Mouse (Mus musculus): ENCODE data around the gene Mob2. TPM values are rescaled to one million over a fixed set of nuclear protein-coding genes. Genes with fewer than 3 reads are reported as not detected.
A peak's percentile ranks its signal among the peaks of the same experiment; 100 is the strongest.

The Mob2 gene
- polyA plus RNA-seq, 1 experiment from 2014 or later, result 50.2 TPM

DNA sequence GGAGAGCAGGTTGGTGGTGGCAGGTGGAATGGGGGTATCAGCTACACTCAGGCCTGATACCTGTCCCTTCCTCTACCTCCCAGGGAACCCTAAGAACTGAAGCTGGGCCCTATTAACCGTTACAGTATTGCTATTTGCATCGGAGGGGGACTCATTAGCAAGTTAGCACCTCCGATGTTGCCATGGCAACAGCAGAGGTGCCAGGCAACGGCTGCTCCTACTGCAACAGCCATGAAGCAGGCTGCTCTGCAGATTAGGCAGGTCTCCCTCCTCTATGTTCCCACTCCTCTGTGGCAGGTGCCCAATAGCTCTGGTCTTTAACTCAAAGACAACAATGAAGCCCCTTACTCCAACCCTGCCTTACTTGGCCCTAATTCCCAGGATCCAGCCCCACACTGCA, 31.0 kb upstream of the Mob2 start:
- ATAC-seq (ENCODE audit: low FRiP score) (no peak), DNase-seq (ENCODE audit: low spot score) (peak; percentile 77)
- H3K4me1 ChIP-seq (replicated peaks; ENCODE audit: control insufficient read depth, insufficient read depth, low read length), result peaks cover 70% of the 10 kb centered on the region

GRCm38 (mm10) chr7:142089648-142090447, 29.0 kb upstream of the Mob2 start:
- no peaks in the 10 kb centered on the region for H3K9me3 ChIP-seq (ENCODE audit: control insufficient read depth, low read length)
- WGBS, result 42% methylated on average over 17 of the region's 17 CpGs
- no peaks in the 10 kb centered on the region for H3K27me3 ChIP-seq (ENCODE audit: control insufficient read depth, insufficient read depth, low read length)
- ATAC-seq (ENCODE audit: low FRiP score), result no peak
- peaks cover 67% of the 10 kb centered on the region for H3K4me1 ChIP-seq (replicated peaks; ENCODE audit: control insufficient read depth, insufficient read depth, low read length)
- H3K4me3 ChIP-seq (replicated peaks; ENCODE audit: low read length), result 0 out of 2 replicates have a peak overlapping the region, but pooled peaks have one; percentile 2
- DNase-seq (ENCODE audit: low spot score), result no peak
- H3K36me3 ChIP-seq (replicated peaks; ENCODE audit: control insufficient read depth, insufficient read depth), result peaks cover 44% of the 10 kb centered on the region
- peak overlapping the region; percentile 84 for H3K27ac ChIP-seq
- H3K4me2 ChIP-seq (replicated peaks), result peak overlapping the region; percentile 72
- H3K9ac ChIP-seq, result peak overlapping the region; percentile 99

More for the DNA sequence above, 31.0 kb upstream of the Mob2 start:
- Histone ChIP-seq H3K27me3 (ENCODE audit: control insufficient read depth, insufficient read depth, low read length) (peaks cover 5% of the 10 kb centered on the region; the same call in 1 of the 2 replicates), H3K4me2 (replicated peaks) (peak overlapping the region; percentile 72), H3K27ac (peak overlapping the region; percentile 97), H3K9ac (peak overlapping the region; percentile 99), H3K9me3 (ENCODE audit: control insufficient read depth, low read length) (no peaks in the 10 kb centered on the region), H3K4me3 (replicated peaks; ENCODE audit: low read length) (peak overlapping the region; percentile 92), H3K36me3 (replicated peaks; ENCODE audit: control insufficient read depth, insufficient read depth) (peaks cover 24% of the 10 kb centered on the region)
- WGBS, result 0% methylated on average over 4 of the region's 4 CpGs

DNA sequence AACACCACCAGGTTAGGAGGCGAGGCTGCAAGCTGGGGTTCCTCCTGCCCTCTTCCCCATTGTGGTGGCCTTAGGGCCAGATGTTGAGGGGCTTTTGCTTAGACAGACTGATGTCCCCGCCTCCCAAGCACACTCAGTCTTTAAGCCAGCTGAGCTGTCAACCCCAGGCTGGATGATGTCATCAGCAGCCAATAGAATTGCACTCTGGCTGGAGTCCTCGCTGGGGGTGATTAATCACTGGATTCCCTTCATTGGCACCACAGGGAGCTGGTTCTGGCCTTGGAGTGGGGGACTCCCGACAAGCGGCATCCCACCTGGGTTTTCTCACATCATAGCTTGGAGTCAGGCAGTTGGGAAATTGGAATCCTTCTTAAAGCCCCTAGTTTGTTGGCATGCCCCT, 28.0 kb upstream of the Mob2 start:
- H3K4me1 ChIP-seq (replicated peaks; ENCODE audit: control insufficient read depth, insufficient read depth, low read length), result peaks cover 69% of the 10 kb centered on the region
- peak; percentile 81 for ATAC-seq (ENCODE audit: low FRiP score)

GRCm38 (mm10) chr7:142087069-142087652, 26.3 kb upstream of the Mob2 start:
- H3K36me3 ChIP-seq (replicated peaks; ENCODE audit: control insufficient read depth, insufficient read depth), result peaks cover 71% of the 10 kb centered on the region
- H3K4me3 ChIP-seq (replicated peaks; ENCODE audit: low read length), result no peak overlapping the region
- no peak for DNase-seq (ENCODE audit: low spot score)
- H3K27ac ChIP-seq, result no peak overlapping the region
- H3K27me3 ChIP-seq (ENCODE audit: control insufficient read depth, insufficient read depth, low read length), result peaks cover 11% of the 10 kb centered on the region; the same call in 1 of the 2 replicates
- 93% methylated on average over 1 of the region's 1 CpGs for WGBS
- no peak for ATAC-seq (ENCODE audit: low FRiP score)
- no peaks in the 10 kb centered on the region for H3K9me3 ChIP-seq (ENCODE audit: control insufficient read depth, low read length)
- H3K4me1 ChIP-seq (replicated peaks; ENCODE audit: control insufficient read depth, insufficient read depth, low read length), result peaks cover 52% of the 10 kb centered on the region
- H3K9ac ChIP-seq, result no peak overlapping the region
- H3K4me2 ChIP-seq (replicated peaks), result no peak overlapping the region

More for the DNA sequence above, 28.0 kb upstream of the Mob2 start:
- 0 out of 2 replicates have a peak, but pooled peaks cover 1% of the 10 kb centered on the region for H3K27me3 ChIP-seq (ENCODE audit: control insufficient read depth, insufficient read depth, low read length)
- peaks cover 54% of the 10 kb centered on the region for H3K36me3 ChIP-seq (replicated peaks; ENCODE audit: control insufficient read depth, insufficient read depth)
- H3K9me3 ChIP-seq (ENCODE audit: control insufficient read depth, low read length), result no peaks in the 10 kb centered on the region
- H3K4me3 ChIP-seq (replicated peaks; ENCODE audit: low read length), result no peak overlapping the region
- H3K9ac ChIP-seq, result peak overlapping the region; percentile 99
- DNase-seq (ENCODE audit: low spot score), result peak; percentile 81
- peak overlapping the region; percentile 84 for H3K27ac ChIP-seq
- peak overlapping the region; percentile 72 for H3K4me2 ChIP-seq (replicated peaks)
- WGBS, result under 1% methylated on average over 5 of the region's 5 CpGs

- Histone ChIP-seq H3K4me3 (replicated peaks; ENCODE audit: low read length) (no peak overlapping the region), H3K36me3 (replicated peaks; ENCODE audit: control insufficient read depth, insufficient read depth) (peaks cover 79% of the 10 kb centered on the region), H3K27ac (no peak overlapping the region), H3K9me3 (ENCODE audit: control insufficient read depth, low read length) (no peaks in the 10 kb centered on the region), H3K4me2 (replicated peaks) (no peak overlapping the region), H3K9ac (no peak overlapping the region), H3K4me1 (replicated peaks; ENCODE audit: control insufficient read depth, insufficient read depth, low read length) (peaks cover 44% of the 10 kb centered on the region), H3K27me3 (ENCODE audit: control insufficient read depth, insufficient read depth, low read length) (peaks cover 11% of the 10 kb centered on the region; the same call in 1 of the 2 replicates)
- WGBS, result 92% methylated on average over 4 of the region's 4 CpGs
- ATAC-seq (ENCODE audit: low FRiP score) (no peak), DNase-seq (ENCODE audit: low spot score) (no peak)
These were observed 25.5 kb upstream of the Mob2 start for GRCm38 (mm10) chr7:142086159-142086905.

DNA sequence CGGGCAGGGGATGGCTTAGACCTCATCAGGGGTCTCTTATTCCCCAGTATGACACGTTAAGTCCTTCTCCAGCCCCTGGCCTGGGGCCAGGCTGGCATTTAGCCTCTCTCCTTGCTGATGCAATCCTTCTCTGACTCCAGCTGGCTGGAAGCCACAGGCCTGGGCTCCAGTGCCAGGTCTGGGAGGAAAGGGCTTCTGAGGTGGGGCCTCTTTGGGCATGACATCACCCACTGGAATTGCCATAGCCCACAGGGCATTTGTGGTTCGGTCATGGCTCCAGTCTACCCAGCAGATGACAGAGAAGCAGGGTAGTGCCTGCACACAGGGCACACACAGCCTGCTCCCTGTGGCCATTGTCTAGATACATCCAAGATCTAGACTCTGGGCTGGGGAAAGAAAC, 24.0 kb upstream of the Mob2 start:
- no peak overlapping the region for H3K4me2 ChIP-seq (replicated peaks)
- H3K27me3 ChIP-seq (ENCODE audit: control insufficient read depth, insufficient read depth, low read length), result peaks cover 11% of the 10 kb centered on the region; the same call in 1 of the 2 replicates
- H3K27ac ChIP-seq, result no peak overlapping the region
- DNase-seq (ENCODE audit: low spot score) (peak; percentile 75), ATAC-seq (ENCODE audit: low FRiP score) (peak; percentile 11)
- H3K4me1 ChIP-seq (replicated peaks; ENCODE audit: control insufficient read depth, insufficient read depth, low read length), result peaks cover 29% of the 10 kb centered on the region
- H3K36me3 ChIP-seq (replicated peaks; ENCODE audit: control insufficient read depth, insufficient read depth), result peaks cover 92% of the 10 kb centered on the region
- H3K9ac ChIP-seq, result no peak overlapping the region
- WGBS, result 41% methylated on average over 3 of the region's 3 CpGs
- no peak overlapping the region for H3K4me3 ChIP-seq (replicated peaks; ENCODE audit: low read length)
- no peaks in the 10 kb centered on the region for H3K9me3 ChIP-seq (ENCODE audit: control insufficient read depth, low read length)

GRCm38 (mm10) chr7:142084395-142084794, 23.5 kb upstream of the Mob2 start:
- Histone ChIP-seq H3K27me3 (ENCODE audit: control insufficient read depth, insufficient read depth, low read length) (peaks cover 11% of the 10 kb centered on the region; the same call in 1 of the 2 replicates), H3K4me2 (replicated peaks) (no peak overlapping the region), H3K4me1 (replicated peaks; ENCODE audit: control insufficient read depth, insufficient read depth, low read length) (peaks cover 24% of the 10 kb centered on the region), H3K27ac (no peak overlapping the region), H3K4me3 (replicated peaks; ENCODE audit: low read length) (no peak overlapping the region), H3K36me3 (replicated peaks; ENCODE audit: control insufficient read depth, insufficient read depth) (peaks cover 92% of the 10 kb centered on the region), H3K9ac (no peak overlapping the region), H3K9me3 (ENCODE audit: control insufficient read depth, low read length) (no peaks in the 10 kb centered on the region)
- ATAC-seq (ENCODE audit: low FRiP score) (peak; percentile 11; the same call in 1 of the 2 replicates), DNase-seq (ENCODE audit: low spot score) (no peak)
- 32% methylated on average over 5 of the region's 5 CpGs for WGBS

- Histone ChIP-seq H3K4me1 (replicated peaks; ENCODE audit: control insufficient read depth, insufficient read depth, low read length) (peaks cover 18% of the 10 kb centered on the region), H3K36me3 (replicated peaks; ENCODE audit: control insufficient read depth, insufficient read depth) (peaks cover 97% of the 10 kb centered on the region), H3K27ac (no peak overlapping the region), H3K27me3 (ENCODE audit: control insufficient read depth, insufficient read depth, low read length) (peaks cover 11% of the 10 kb centered on the region; the same call in 1 of the 2 replicates), H3K9ac (peak overlapping the region; percentile 12; the same call in 1 of the 2 replicates), H3K4me2 (replicated peaks) (no peak overlapping the region), H3K9me3 (ENCODE audit: control insufficient read depth, low read length) (no peaks in the 10 kb centered on the region), H3K4me3 (replicated peaks; ENCODE audit: low read length) (no peak overlapping the region)
- WGBS, result 39% methylated on average over 12 of the region's 12 CpGs
- no peak for ATAC-seq (ENCODE audit: low FRiP score)
- DNase-seq (ENCODE audit: low spot score), result no peak
These were observed 22.9 kb upstream of the Mob2 start for GRCm38 (mm10) chr7:142083588-142084317.
